Mouse (Mus musculus): ENCODE results near the gene Myo1h. TPM values are rescaled to one million over a fixed set of nuclear protein-coding genes. Genes with fewer than 3 reads are reported as not detected.

Myo1h gene
- polyA plus RNA-seq, 1 experiment from 2014 or later: 0.45 TPM

GRCm38 (mm10) chr5:114285398-114285700 is 3.6 kb upstream of the Myo1h start:
- no peak for ATAC-seq (replicated peaks; ENCODE audit: low FRiP score)
- no peak overlapping the region for H3K27ac ChIP-seq (ENCODE audit: low read depth, low read length)
- peaks cover 9% of the 10 kb centered on the region for H3K27me3 ChIP-seq (replicated peaks; ENCODE audit: control insufficient read depth, insufficient read depth, low read length)

GRCm38 (mm10) chr5:114286102-114286501 is 2.9 kb upstream of the Myo1h start:
- no peaks in the 10 kb centered on the region for H3K9me3 ChIP-seq (ENCODE audit: control insufficient read depth, low read length)
- H3K4me1 ChIP-seq (replicated peaks; ENCODE audit: control insufficient read depth, insufficient read depth, low read length): peaks cover 4% of the 10 kb centered on the region; the same call in 1 of the 2 replicates
- no peak for ATAC-seq (replicated peaks; ENCODE audit: low FRiP score)
- H3K36me3 ChIP-seq (ENCODE audit: control insufficient read depth, insufficient read depth, low read length): no peaks in the 10 kb centered on the region
- peaks cover 9% of the 10 kb centered on the region for H3K27me3 ChIP-seq (replicated peaks; ENCODE audit: control insufficient read depth, insufficient read depth, low read length)
- H3K27ac ChIP-seq (ENCODE audit: low read depth, low read length): no peak overlapping the region
- 68% methylated on average over 4 of the region's 4 CpGs for WGBS
- H3K9ac ChIP-seq (ENCODE audit: low read depth, low read length): no peak overlapping the region
- no peak overlapping the region for H3K4me2 ChIP-seq
- H3K4me3 ChIP-seq (ENCODE audit: low read depth, low read length): no peak overlapping the region
- no peak for DNase-seq (ENCODE audit: low spot score)

More at GRCm38 (mm10) chr5:114285398-114285700, 3.6 kb upstream of the Myo1h start:
- Histone ChIP-seq H3K9ac (ENCODE audit: low read depth, low read length) (no peak overlapping the region), H3K4me2 (no peak overlapping the region), H3K4me3 (ENCODE audit: low read depth, low read length) (no peak overlapping the region), H3K4me1 (replicated peaks; ENCODE audit: control insufficient read depth, insufficient read depth, low read length) (peaks cover 4% of the 10 kb centered on the region; the same call in 1 of the 2 replicates), H3K9me3 (ENCODE audit: control insufficient read depth, low read length) (no peaks in the 10 kb centered on the region), H3K36me3 (ENCODE audit: control insufficient read depth, insufficient read depth, low read length) (no peaks in the 10 kb centered on the region)
- WGBS: 87% methylated on average over 3 of the region's 3 CpGs
- DNase-seq (ENCODE audit: low spot score): no peak

- Histone ChIP-seq H3K9ac (ENCODE audit: low read depth, low read length) (no peak overlapping the region), H3K27me3 (replicated peaks; ENCODE audit: control insufficient read depth, insufficient read depth, low read length) (peaks cover 9% of the 10 kb centered on the region), H3K4me3 (ENCODE audit: low read depth, low read length) (no peak overlapping the region), H3K4me1 (replicated peaks; ENCODE audit: control insufficient read depth, insufficient read depth, low read length) (peaks cover 2% of the 10 kb centered on the region; the same call in 1 of the 2 replicates), H3K4me2 (no peak overlapping the region), H3K36me3 (ENCODE audit: control insufficient read depth, insufficient read depth, low read length) (no peaks in the 10 kb centered on the region), H3K27ac (ENCODE audit: low read depth, low read length) (no peak overlapping the region), H3K9me3 (ENCODE audit: control insufficient read depth, low read length) (no peaks in the 10 kb centered on the region)
- no peak for DNase-seq (ENCODE audit: low spot score)
- ATAC-seq (replicated peaks; ENCODE audit: low FRiP score): no peak
- WGBS: 75% methylated on average over 16 of the region's 16 CpGs
Observed at GRCm38 (mm10) chr5:114286872-114287571, 1.9 kb upstream of the Myo1h start.

- no peak for DNase-seq (ENCODE audit: low spot score)
- ATAC-seq (replicated peaks; ENCODE audit: low FRiP score): no peak
- Histone ChIP-seq H3K4me2 (no peak overlapping the region), H3K9ac (ENCODE audit: low read depth, low read length) (no peak overlapping the region), H3K36me3 (ENCODE audit: control insufficient read depth, insufficient read depth, low read length) (no peaks in the 10 kb centered on the region), H3K27ac (ENCODE audit: low read depth, low read length) (no peak overlapping the region), H3K27me3 (replicated peaks; ENCODE audit: control insufficient read depth, insufficient read depth, low read length) (peaks cover 9% of the 10 kb centered on the region), H3K4me3 (ENCODE audit: low read depth, low read length) (no peak overlapping the region), H3K4me1 (replicated peaks; ENCODE audit: control insufficient read depth, insufficient read depth, low read length) (no peaks in the 10 kb centered on the region), H3K9me3 (ENCODE audit: control insufficient read depth, low read length) (no peaks in the 10 kb centered on the region)
- WGBS: 80% methylated on average over 5 of the region's 5 CpGs
Observed at GRCm38 (mm10) chr5:114288396-114288795, 570 bp upstream of the Myo1h start.

GRCm38 (mm10) chr5:114290004-114290403 is 1.0 kb downstream of the Myo1h start:
- Histone ChIP-seq H3K9me3 (ENCODE audit: control insufficient read depth, low read length) (no peaks in the 10 kb centered on the region), H3K27me3 (replicated peaks; ENCODE audit: control insufficient read depth, insufficient read depth, low read length) (peaks cover 9% of the 10 kb centered on the region), H3K4me3 (ENCODE audit: low read depth, low read length) (no peak overlapping the region), H3K4me1 (replicated peaks; ENCODE audit: control insufficient read depth, insufficient read depth, low read length) (no peaks in the 10 kb centered on the region), H3K36me3 (ENCODE audit: control insufficient read depth, insufficient read depth, low read length) (no peaks in the 10 kb centered on the region), H3K27ac (ENCODE audit: low read depth, low read length) (no peak overlapping the region), H3K9ac (ENCODE audit: low read depth, low read length) (no peak overlapping the region), H3K4me2 (no peak overlapping the region)
- WGBS: 73% methylated on average over 3 of the region's 3 CpGs
- DNase-seq (ENCODE audit: low spot score): no peak
- no peak for ATAC-seq (replicated peaks; ENCODE audit: low FRiP score)

GRCm38 (mm10) chr5:114296693-114297631 is 8.0 kb downstream of the Myo1h start:
- Histone ChIP-seq H3K9ac (ENCODE audit: low read depth, low read length) (no peak overlapping the region), H3K27me3 (replicated peaks; ENCODE audit: control insufficient read depth, insufficient read depth, low read length) (no peaks in the 10 kb centered on the region; the same call in 1 of the 2 replicates), H3K9me3 (ENCODE audit: control insufficient read depth, low read length) (no peaks in the 10 kb centered on the region), H3K27ac (ENCODE audit: low read depth, low read length) (no peak overlapping the region), H3K36me3 (ENCODE audit: control insufficient read depth, insufficient read depth, low read length) (no peaks in the 10 kb centered on the region), H3K4me1 (replicated peaks; ENCODE audit: control insufficient read depth, insufficient read depth, low read length) (no peaks in the 10 kb centered on the region), H3K4me2 (peak overlapping the region; percentile 25), H3K4me3 (ENCODE audit: low read depth, low read length) (no peak overlapping the region)
- DNase-seq (ENCODE audit: low spot score): no peak
- 22% methylated on average over 22 of the region's 22 CpGs for WGBS
- no peak; the same call in 1 of the 2 replicates for ATAC-seq (replicated peaks; ENCODE audit: low FRiP score)

GRCm38 (mm10) chr5:114298212-114298894 is 9.4 kb downstream of the Myo1h start:
- Histone ChIP-seq H3K4me1 (replicated peaks; ENCODE audit: control insufficient read depth, insufficient read depth, low read length) (no peaks in the 10 kb centered on the region), H3K9ac (ENCODE audit: low read depth, low read length) (no peak overlapping the region), H3K27ac (ENCODE audit: low read depth, low read length) (no peak overlapping the region), H3K36me3 (ENCODE audit: control insufficient read depth, insufficient read depth, low read length) (no peaks in the 10 kb centered on the region), H3K9me3 (ENCODE audit: control insufficient read depth, low read length) (no peaks in the 10 kb centered on the region), H3K4me3 (ENCODE audit: low read depth, low read length) (no peak overlapping the region), H3K4me2 (no peak overlapping the region), H3K27me3 (replicated peaks; ENCODE audit: control insufficient read depth, insufficient read depth, low read length) (no peaks in the 10 kb centered on the region; the same call in 1 of the 2 replicates)
- ATAC-seq (replicated peaks; ENCODE audit: low FRiP score) (no peak), DNase-seq (ENCODE audit: low spot score) (no peak)
- 72% methylated on average over 18 of the region's 18 CpGs for WGBS

- WGBS: 83% methylated on average over 22 of the region's 22 CpGs
- Histone ChIP-seq H3K4me3 (ENCODE audit: low read depth, low read length) (no peak overlapping the region), H3K4me2 (no peak overlapping the region), H3K36me3 (ENCODE audit: control insufficient read depth, insufficient read depth, low read length) (no peaks in the 10 kb centered on the region), H3K9ac (ENCODE audit: low read depth, low read length) (no peak overlapping the region), H3K27me3 (replicated peaks; ENCODE audit: control insufficient read depth, insufficient read depth, low read length) (no peaks in the 10 kb centered on the region; the same call in 1 of the 2 replicates), H3K4me1 (replicated peaks; ENCODE audit: control insufficient read depth, insufficient read depth, low read length) (no peaks in the 10 kb centered on the region), H3K9me3 (ENCODE audit: control insufficient read depth, low read length) (no peaks in the 10 kb centered on the region), H3K27ac (ENCODE audit: low read depth, low read length) (no peak overlapping the region)
- DNase-seq (ENCODE audit: low spot score): no peak
- no peak for ATAC-seq (replicated peaks; ENCODE audit: low FRiP score)
Observed at GRCm38 (mm10) chr5:114299156-114299855, 10.3 kb downstream of the Myo1h start.

All from liver, embryonic 11.5 days (tissue).